Mouse (Mus musculus): Measurements from ENCODE around the gene Mvk.

Gene Mvk

DNA sequence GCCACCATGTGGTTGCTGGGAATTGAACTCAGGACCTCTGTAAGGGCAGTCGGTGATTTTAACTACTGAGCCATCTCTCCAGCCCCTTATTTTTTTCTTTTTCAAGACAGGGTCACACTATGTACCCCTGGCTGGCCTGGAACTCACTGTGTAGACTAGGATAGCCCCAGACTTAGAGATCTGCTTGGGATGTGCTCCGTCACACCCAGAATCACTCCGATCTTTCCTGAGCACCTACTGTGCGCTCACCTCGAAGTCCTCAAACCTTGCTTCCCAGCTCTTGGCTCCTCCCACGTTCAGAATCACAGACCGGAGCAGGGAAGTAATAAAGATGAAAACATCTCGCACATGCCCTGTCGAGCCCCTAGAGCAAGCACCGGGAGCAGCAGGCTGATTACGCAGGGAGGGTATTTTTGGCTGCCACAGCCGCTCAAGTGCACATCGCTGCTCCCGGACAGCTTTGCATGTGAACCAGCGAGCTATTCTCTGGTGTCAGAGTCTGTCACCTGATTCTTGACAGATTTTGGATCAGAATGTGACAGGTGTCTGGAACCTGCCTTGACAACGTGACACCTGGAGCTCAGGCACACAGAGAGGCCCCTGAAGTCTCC lies 13.0 kb downstream of the Mvk start:
- DNase-seq (ENCODE audit: low read depth in 2 of 2, low spot score in 2 of 2): no peak

DNA sequence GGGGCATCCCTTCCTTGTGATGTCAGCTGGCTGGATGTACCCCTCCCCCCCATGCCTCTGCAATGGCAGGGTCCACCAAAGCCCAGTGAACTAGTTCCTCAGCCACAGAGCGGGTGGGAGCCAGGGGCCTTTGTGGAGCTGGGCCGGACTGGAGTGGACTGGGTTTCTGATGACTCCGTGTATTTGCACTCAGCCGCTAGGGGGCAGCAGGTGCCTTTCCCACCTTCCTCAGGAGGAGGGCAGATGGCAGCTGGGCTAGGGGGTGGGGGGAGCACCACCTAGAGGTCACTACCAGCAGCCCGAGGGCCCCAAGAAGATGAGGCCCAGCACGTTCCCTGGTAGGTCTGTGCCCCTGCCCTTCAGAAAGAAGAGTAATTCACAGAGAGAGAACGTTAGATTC lies 17.2 kb downstream of the Mvk start:
- peak; percentile 65 to 72 for DNase-seq (ENCODE audit: low read depth in 2 of 2, low spot score in 2 of 2)

DNA sequence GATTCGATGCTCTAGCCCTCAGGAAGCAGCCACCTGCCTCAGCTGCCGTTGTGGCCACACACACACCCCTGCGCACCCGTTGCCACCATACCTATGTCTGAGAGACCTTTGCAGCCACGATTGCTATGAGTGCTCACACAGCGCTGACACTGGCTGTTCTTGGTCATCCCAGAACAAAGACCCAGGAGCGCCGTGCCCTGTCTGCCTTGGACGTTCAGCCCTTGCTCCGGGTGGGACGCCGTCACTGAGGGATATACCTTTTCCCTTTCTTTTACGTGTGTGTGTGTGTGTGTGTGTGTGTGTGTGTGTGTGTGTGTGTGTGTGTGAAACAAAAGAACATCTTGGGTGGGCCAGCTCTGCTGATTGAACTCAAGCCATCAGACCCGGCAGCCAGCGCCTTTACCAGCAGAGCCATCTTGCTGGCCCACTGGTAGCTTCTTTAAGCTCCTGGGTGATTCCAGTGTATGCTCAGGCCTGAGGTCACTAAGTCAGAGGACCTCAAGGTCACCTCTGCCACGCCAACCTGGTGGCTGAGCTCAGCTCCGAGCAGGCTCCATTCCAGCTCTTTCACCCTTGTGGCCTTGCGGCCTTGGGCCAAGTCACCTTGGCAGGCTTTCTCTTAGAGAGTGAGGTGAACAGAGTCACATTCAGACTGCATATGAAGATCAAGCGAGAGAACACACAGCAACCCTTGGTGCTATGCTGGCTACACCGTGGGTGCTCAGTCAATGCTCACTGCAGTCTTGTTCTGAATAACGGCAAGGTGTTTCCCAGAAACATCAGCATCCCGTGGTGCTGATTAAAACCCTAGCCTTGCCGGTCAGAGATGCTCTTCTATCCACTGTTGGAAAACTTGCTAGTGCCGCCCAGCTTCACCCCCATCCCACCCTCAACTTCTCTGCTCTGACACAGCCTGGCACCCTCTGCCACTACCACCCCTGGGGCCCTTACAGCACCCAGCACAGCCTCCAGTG lies 18.3 kb downstream of the Mvk start:
- DNase-seq (ENCODE audit: low read depth in 2 of 2, low spot score in 2 of 2): no peak

DNA sequence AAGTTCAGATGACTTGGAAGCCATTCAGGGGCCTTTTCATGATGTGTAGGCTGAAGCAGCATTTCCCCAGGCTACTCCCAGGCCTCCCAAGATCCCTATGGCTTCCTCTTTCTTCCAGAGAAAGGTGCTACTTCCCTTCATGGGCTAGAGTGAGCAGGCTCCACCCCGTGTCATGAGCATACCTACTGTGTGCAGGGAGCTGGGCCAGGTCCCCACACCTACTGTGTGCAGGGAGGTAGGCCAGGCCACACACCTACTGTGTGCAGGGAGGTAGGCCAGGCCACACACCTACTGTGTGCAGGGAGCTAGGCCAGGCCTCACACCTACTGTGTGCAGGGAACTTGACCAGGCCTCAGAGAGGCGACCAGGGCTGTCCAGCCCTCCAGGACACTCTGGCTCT lies 20.5 kb downstream of the Mvk start:
- DNase-seq (ENCODE audit: low read depth in 2 of 2, low spot score in 2 of 2): no peak

DNA sequence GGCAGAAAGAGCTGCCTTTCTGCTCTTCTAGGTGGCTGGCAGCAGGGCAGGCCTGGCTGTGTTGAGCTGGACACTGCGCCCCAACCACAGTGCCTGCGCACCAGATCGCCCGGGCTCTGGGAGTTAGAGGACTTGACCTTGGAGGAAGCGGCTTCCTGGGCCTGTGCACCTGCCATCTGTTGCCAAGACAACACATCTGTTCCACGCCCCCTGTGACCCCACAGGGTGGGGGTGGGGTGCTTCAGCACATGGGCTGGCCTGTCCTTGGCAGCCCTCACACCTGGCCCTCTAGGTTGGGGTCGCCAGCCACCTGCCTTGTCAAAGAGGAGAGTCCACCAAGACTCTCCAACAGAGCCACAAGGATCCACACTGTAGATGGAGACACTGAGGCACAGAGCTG lies 21.6 kb downstream of the Mvk start:
- no peak for DNase-seq (ENCODE audit: low read depth in 2 of 2, low spot score in 2 of 2)

DNA sequence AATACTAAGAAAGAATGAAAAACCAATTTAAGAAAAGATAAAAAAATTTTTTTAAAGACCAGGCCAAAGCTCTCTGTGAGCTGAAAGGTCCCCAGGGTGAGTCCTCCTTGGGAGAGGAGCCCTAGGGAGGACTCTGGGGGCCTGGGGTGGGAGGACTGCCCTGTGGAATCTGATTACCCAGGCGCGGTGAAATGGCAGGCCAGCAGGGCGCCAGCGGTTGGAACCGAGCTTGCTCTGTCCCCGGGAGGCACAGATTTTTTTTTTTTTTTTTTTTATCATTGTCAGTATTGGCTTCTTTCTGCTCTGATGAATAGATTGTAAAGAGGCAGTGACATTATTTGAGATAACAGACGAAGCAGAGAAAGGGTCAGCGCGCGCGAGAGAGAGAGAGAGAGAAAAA lies 22.9 kb downstream of the Mvk start:
- no peak for DNase-seq (ENCODE audit: low read depth in 2 of 2, low spot score in 2 of 2)

DNA sequence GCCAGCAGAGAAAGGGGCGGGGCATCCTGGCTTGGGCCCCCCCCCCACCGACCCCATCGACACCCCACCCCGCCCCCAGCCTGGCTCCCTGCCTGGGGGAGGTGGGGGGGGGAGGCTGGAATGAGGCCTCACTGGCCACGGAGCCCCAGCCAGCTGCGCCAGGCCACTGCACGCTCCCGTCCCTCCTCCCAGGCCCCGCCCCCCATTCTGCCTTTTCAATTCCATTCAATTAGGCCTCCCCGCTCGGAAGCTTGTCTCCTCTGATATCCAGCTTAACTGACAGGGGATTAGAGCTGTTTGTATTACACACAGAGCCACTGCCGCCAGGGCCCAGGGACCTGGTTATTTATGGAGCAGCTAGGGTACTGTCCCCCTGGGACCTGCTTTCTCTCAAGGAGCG lies 23.4 kb downstream of the Mvk start:
- no peak for DNase-seq (ENCODE audit: low read depth in 2 of 2, low spot score in 2 of 2)

DNA sequence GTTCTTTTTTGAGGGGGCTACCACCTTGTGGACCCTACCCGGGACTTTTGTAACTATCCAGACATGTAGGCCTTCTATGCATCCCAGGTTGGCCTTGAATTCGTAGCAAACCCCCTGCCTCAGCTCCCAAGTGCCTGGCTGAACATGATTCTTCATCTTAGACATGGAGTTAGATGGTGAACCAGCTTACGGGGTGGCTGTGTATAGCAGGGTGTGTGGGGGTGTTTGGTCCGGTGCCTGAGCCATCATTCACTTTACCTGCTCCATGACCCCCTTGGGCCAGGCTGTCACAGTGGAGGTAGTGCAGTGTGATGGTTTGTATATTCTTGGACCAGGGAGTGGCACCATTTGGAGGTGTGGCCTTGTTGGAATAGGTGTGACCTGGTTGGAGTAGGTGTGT lies 23.9 kb downstream of the Mvk start:
- no peak for DNase-seq (ENCODE audit: low read depth in 2 of 2, low spot score in 2 of 2)

DNA sequence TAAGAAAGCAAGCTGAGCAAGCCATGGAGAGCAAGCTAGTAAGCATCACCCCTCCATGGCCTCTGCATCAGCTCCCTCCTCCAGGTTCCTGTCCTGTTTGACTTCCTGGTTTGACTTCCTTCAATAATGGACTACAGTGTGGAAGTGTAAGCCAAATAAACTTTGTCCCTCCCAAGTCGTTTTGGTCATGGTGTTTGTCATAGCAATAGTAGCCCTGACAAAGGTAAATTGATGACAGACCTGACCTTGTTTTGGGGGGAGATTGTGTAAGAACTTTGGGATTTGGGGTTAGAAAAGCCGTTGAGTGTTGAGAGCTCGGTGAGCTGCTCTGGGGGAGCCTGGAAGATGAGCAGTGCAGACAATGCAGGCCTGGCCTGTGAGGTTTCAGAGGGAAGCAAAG lies 26.3 kb downstream of the Mvk start:
- no peak for DNase-seq (ENCODE audit: low read depth in 2 of 2, low spot score in 2 of 2)

DNA sequence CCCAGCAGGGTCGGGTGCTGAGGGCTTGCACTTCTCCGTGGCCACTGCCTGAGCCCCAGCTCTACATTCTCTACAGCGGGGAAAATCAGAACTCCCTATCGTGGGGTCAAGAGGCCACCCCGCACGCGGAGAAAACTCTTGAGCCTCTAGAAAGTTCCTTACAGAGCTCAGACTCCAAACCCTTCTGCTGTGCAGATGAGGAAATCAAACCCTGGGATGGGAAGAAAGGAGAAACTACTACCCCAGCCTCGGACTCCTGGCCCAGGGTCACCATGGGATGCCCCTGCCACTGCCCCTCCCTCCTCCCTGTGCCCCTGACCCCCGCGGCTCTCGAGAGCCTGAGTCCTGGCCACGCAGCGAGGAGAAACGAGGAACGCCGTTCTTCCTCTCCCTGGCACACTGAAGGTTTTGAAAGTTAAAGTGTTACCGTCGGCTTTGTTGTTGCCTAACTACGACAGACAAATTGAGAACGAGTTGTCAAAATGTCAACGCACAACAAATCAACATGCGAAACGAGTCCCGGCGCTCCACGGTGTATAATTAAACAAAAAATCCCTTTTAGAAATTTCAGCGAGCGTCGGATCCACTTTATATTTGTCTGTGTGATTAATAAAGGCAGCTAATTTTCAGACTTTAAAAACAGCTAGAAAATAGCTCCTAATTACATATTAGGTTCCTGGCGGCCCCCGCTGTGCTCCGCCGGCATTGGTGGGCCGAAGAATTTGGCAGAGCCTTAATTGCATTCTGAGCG lies 30.8 kb downstream of the Mvk start:
- no peak for DNase-seq (ENCODE audit: low read depth in 2 of 2, low spot score in 2 of 2)

DNA sequence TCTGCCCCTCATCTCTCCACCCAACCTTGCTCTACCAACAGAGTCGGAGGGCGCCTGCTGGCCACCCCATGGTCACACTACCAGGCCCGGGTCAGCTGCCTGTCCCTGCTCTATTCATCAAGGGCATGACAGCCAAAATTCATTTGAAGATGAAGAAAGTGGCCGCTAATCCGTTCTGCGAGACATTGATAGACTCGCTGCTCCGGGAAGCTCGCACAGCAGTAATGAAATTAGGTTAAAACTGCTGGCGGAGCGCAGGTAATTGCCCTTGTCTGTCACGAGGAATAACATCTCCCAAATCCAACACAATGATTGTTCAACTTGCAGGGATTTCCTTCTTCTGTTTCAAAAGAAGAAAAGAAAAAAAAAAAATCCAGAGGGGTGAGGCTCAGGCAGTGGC lies 34.2 kb downstream of the Mvk start:
- DNase-seq (ENCODE audit: low read depth in 2 of 2, low spot score in 2 of 2): no peak

DNA sequence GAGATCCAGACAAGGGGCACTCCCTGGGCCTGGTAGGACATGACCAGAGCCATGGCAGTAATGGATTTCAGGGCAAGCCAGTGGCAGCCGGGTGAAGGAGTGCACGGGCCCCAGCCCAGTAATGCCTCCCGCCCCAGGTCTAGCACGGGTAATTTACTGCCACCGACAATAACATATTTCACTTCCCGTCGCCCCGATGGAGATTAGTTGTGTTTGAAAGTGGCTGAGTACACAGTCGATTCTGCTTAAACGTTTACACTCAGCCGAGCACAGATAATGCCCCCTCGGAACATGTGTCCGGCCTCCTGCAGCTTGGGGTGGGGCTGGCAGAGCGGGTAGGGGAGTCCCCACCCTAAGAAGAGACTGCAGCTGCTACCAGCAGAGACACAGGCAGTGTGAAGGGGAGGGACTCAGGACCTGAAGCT lies 38.5 kb downstream of the Mvk start:
- DNase-seq (ENCODE audit: low read depth in 2 of 2, low spot score in 2 of 2): peak in 1 of 2 experiments; percentile 11

DNA sequence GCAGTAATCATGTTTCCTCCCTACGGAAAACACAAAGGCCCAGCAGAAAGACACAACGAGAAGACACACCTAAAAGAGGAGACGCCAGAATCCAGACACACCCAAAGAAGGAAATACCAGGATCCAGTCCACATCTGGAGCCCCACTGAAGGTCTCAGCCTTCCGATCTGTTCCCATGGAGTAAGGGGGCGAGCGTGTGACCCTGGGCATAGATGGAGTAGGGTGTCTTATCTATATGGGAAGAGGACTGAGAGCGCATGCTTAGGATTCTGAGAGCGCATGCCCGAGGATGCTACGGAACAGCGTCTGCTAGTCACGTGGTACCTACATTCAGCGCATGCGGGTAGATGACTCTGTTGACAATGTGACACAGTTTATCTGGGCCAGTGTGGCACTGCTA lies 41.6 kb downstream of the Mvk start:
- no peak for DNase-seq (ENCODE audit: low read depth in 2 of 2, low spot score in 2 of 2)

DNA sequence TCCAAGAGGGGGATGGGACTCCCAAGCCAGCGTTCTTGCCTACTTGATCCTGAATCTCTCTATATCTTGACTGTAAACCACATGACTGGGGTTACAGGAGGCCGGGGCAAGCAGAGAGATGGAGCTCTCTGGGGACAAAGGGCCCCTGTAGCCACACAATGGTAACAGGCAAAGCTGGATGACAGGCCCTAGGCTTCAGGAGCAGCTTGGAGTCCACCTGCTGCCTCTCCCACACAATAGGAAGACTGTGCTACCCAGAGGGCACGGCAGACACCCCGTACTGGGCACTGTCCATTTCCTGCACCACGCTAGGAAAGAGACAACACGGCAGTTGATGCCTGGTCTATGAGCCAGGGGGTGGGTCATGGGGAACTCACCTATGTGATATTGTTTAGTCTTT lies 45.5 kb downstream of the Mvk start:
- DNase-seq (ENCODE audit: low read depth in 2 of 2, low spot score in 2 of 2): no peak

DNA sequence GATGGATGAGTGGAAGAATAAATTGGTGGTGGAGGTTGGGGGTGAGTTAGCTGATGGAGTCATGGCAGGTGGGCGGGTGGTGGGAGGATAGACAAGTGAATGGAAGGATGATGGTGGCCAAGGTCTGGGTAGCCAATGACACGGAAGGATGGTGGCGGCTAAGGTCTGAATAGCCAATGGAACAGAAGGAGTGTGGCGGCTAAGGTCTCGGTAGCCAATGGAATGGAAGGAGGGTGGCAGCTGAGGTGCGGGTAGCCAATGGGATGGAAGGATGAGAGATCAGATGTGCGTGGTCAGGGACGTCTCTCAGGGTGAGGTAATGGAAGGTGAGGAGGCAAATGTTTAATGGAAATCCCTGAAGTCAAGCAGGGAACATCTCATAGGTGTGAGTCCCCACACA lies 46.2 kb downstream of the Mvk start:
- DNase-seq (ENCODE audit: low read depth in 2 of 2, low spot score in 2 of 2): no peak

DNA sequence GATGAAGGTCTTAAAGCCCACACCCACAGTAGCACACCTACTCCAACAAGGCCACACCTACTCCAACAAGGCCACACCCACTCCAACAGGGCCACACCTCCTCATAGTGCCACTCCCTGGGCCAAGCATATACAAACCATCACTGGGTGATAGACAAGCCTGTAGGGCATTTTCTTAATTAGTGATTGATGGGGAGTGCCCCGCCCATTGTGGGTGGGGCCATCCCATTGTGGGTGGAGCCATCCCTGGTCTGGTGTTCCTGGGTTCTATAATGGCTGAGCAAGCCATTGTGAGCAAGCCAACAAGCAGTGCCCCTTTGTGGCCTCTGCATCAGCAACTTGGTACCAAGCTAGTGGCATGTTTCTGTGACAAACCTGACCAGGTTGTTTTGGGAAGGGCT lies 50.7 kb downstream of the Mvk start:
- no peak for DNase-seq (ENCODE audit: low read depth in 2 of 2, low spot score in 2 of 2)

DNA sequence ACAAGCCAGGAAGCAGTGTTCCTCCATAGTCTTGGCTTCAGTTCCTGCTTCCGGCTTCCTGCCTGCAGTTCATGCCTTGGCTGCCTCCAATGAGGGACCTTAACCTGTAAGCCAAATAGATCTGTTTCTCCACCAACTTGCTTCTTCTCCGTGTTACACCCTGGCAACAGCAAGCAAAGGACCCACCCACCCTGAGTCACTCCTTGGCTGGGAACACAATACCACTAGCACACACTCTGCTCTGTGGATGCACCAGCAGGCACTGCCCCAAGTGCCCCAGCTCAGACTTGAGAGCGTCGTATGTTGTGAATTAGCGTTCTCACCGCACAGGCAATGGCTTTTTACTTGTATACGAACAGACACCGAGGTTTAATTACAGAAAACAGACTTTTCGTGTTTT lies 57.2 kb downstream of the Mvk start:
- DNase-seq (ENCODE audit: low read depth in 2 of 2, low spot score in 2 of 2): no peak

DNA sequence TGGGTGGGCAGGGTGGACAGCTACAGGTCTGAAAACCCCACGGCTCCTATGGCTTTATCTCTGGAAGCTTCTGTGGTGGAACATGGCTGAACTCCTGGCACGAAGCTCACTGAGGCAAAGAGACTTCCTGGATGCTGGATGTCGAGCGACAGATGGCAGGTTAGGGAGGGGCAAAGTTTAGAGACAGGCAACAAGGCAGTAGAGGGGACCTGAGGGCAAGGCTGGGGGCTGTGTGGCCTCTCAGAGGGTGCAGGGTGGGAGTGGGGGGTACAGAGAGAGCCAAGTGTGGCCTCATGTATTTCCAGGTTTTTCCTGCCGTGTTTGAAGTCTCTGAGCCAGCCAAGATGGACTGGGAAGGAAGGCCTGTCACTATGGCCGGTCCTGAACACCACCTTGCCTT lies 60.8 kb downstream of the Mvk start:
- peak in 1 of 2 experiments; percentile 5 for DNase-seq (ENCODE audit: low read depth in 2 of 2, low spot score in 2 of 2)

DNA sequence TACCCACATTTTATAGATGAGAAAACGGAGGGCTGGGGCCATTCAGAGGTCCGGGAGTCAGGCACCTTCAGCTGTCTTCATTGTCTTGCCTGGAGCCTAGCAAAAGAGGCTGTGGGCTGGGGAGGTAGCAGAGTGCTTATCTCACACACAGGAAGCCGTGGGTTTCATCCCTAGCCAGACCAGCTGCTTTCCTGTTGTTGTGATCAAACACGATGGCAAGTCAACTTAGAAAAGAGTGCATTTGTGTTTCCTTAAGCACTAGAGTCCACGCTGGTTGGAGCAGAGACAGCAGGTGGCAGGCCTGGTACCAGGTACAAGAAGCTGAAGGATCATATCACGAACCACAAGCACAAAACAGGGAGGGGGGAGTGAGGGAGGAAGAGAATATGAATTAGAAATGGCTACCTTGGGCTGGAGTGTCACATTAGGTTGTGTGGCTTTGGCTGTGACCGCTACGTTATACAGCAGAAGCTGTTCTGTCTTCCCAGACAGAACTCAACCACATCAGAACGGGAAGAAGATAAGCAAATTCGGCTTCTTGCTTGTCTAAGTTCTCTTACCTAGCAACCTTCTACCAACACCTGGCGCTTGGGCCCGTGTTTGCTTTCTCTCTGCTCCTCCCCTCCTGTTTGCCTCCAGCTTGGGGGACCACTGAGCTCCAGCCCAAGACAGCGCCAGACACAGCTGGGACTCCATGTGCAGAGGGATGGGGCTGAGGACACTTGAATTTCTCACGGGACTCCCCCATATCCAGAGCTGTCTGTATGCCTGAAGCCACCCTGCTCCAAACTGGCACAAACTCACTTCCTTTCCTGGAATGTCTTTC lies 61.4 kb downstream of the Mvk start:
- DNase-seq (ENCODE audit: low read depth in 2 of 2, low spot score in 2 of 2): peak; percentile 36 to 54

DNA sequence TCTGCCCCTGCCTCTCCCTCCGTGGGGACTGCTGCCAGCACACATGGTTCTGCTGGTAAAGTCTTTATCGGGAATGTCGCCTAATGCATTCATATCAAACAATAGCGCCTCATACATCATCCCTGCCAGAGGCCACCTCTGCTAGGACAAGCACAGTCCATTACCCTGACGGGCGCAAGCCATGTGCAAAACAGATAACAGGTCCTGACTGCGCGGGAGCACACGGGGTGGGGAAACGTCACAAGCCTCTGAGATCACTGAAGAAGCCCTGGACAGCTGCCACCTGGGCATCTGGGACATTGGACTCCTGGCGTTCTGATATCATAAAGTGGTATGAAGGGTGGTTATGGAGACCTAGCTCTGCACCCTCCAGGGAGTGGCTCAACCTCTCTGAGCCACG lies 63.3 kb downstream of the Mvk start:
- DNase-seq (ENCODE audit: low read depth in 2 of 2, low spot score in 2 of 2): no peak

DNA sequence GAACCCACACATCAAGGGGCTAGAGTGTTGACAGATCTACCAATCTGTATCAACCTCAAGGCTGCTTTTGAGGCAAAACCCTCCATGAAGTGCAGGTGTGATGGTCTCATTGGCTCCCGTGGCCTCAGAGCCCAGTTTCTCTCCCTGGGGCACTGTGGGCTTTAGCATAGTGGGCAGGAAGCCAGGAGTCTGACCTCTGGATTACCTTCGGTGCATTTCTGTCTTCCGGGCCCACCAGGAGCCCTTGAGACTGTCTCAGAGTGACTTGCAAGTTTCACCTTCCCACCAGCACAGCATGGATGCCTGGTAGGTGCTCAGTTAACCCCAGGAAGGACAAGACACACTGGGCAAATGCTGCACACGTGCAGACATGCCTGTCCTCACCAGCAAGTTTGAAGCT lies 63.9 kb downstream of the Mvk start:
- DNase-seq (ENCODE audit: low read depth in 2 of 2, low spot score in 2 of 2): no peak
